Mouse (Mus musculus): ENCODE measurements at regions not wholly inside any gene's neighbourhood (a gene's known extent, or its start where the extent isn't known, plus 50 kb on each side); places are given as distances from the start of the nearest gene placed in this dataset.

DNA sequence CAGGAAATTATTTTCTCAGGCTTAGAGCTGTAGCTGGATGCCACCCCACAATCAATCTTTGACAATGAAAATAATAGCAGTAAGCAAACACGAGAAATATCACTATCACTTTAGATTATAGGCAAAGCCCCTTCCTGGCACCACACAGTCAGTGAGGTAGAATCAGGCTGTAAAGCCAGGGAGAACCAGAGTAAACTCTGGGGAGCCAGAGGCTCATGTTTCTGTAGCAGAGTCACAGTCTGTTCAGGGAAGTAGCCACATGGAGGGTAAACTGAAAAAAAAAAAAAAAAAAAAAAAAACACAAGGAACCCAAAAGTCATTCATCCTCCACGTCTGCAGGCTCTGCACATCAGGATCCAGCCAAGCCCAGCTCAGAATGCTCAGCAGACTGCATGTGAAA lies 73.6 kb upstream of the Kctd3 start:
- H3K4me1 ChIP-seq = peaks cover 7% of the 10 kb centered on the region; the same call in 1 of the 2 replicates
- H3K36me3 ChIP-seq = no peaks in the 10 kb centered on the region
- H3K4me3 ChIP-seq = no peak overlapping the region
- no peaks in the 10 kb centered on the region; the same call in 1 of the 2 replicates for H3K9me3 ChIP-seq
- no peak overlapping the region for H3K9ac ChIP-seq
- 37% methylated on average over 2 of the region's 2 CpGs for WGBS
- no peak for ATAC-seq (ENCODE audit: insufficient number of reproducible peaks, insufficient read depth, low FRiP score, low TSS enrichment, low read depth)
- H3K27ac ChIP-seq = no peak overlapping the region
- H3K27me3 ChIP-seq = no peaks in the 10 kb centered on the region
- H3K4me2 ChIP-seq = peak overlapping the region; percentile 34; the same call in 1 of the 2 replicates

- ATAC-seq (ENCODE audit: insufficient number of reproducible peaks, insufficient read depth, low FRiP score, low TSS enrichment, low read depth) = 0 out of 2 replicates have a peak, but pooled peaks have one; percentile 67
- H3K9me3 ChIP-seq = no peaks in the 10 kb centered on the region; the same call in 1 of the 2 replicates
- H3K27me3 ChIP-seq = no peaks in the 10 kb centered on the region
- peak overlapping the region; percentile 34 for H3K4me2 ChIP-seq
- 19% methylated on average over 9 of the region's 9 CpGs for WGBS
- H3K36me3 ChIP-seq = no peaks in the 10 kb centered on the region
- H3K4me1 ChIP-seq = peaks cover 7% of the 10 kb centered on the region; the same call in 1 of the 2 replicates
- H3K9ac ChIP-seq = no peak overlapping the region
- no peak overlapping the region for H3K27ac ChIP-seq
- no peak overlapping the region for H3K4me3 ChIP-seq
Measured at GRCm38 (mm10) chr1:189080797-189081196, 73.2 kb upstream of the Kctd3 start.

DNA sequence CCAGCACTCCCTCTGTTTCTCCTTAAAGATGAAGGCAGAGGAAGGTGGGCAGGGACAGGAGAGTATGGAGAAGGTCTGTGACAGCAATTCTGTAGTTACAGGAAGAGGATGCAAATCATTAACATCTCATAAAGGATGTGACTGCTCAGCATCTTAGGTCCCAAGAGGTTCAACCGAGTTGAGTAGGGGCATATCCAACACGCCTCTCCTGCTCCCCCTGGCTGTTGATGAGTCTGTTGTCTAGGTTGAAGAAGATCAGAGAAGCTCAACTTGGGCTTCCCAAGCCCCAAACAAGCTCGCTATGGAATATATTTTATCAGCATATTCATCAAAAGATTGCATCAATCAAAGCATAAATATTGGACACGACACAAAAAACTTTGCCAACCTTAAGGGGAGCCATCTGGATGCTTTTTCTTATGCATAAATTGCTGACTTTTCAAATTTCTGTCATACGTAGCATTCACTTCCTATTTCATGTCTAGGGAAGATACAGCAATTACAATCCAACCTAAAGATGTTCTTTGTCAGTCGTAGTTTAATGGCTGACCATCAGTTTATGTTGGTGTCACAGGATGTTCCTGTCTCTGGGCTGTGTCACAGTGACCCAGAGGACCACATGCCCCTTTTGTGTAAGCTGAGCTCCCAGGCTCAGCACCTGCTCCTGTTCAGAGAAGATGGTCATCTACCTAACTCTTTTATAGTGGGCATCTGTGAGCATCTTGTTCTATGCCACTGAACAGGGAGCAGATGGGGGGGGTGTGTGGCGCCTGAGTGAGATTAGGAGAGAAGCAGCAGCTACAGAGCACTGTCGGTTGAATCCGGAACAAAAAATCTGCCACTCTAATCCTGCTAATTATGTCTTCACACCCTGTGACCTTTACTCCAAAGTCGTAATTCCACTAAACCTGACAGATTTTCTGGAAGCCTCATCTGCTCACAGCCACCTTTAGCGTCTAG lies 72.1 kb upstream of the Kctd3 start:
- Histone ChIP-seq H3K9ac (no peak overlapping the region), H3K9me3 (no peaks in the 10 kb centered on the region; the same call in 1 of the 2 replicates), H3K4me3 (no peak overlapping the region), H3K4me1 (peaks cover 7% of the 10 kb centered on the region; the same call in 1 of the 2 replicates), H3K27ac (no peak overlapping the region), H3K36me3 (no peaks in the 10 kb centered on the region), H3K4me2 (no peak overlapping the region), H3K27me3 (no peaks in the 10 kb centered on the region)
- WGBS = 67% methylated on average over 11 of the region's 11 CpGs
- ATAC-seq (ENCODE audit: insufficient number of reproducible peaks, insufficient read depth, low FRiP score, low TSS enrichment, low read depth) = no peak

DNA sequence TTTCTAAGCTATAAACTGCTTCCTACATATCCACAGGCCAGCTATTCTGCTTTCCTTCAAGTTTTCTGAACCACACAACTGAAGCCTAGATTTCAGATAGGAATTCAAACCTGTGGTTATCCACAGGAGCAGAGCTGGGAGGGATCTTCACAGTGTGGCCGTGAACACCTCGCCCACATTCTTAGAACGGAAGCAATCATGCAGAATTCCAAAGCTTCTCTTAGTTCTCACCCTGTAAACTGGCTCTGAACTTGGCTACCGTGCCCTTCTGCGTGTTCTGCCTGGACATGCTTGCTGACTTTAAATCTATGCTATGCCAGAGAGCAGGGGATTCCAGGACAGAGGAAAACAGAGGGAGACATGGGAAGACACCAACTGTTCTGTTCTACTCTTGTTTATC lies 70.2 kb upstream of the Kctd3 start:
- no peak overlapping the region for H3K4me3 ChIP-seq
- no peak overlapping the region for H3K4me2 ChIP-seq
- H3K27me3 ChIP-seq = no peaks in the 10 kb centered on the region
- 75% methylated on average over 5 of the region's 5 CpGs for WGBS
- ATAC-seq (ENCODE audit: insufficient number of reproducible peaks, insufficient read depth, low FRiP score, low TSS enrichment, low read depth) = no peak
- H3K36me3 ChIP-seq = no peaks in the 10 kb centered on the region
- no peaks in the 10 kb centered on the region for H3K9me3 ChIP-seq
- no peak overlapping the region for H3K27ac ChIP-seq
- H3K9ac ChIP-seq = no peak overlapping the region
- H3K4me1 ChIP-seq = peaks cover 7% of the 10 kb centered on the region; the same call in 1 of the 2 replicates

DNA sequence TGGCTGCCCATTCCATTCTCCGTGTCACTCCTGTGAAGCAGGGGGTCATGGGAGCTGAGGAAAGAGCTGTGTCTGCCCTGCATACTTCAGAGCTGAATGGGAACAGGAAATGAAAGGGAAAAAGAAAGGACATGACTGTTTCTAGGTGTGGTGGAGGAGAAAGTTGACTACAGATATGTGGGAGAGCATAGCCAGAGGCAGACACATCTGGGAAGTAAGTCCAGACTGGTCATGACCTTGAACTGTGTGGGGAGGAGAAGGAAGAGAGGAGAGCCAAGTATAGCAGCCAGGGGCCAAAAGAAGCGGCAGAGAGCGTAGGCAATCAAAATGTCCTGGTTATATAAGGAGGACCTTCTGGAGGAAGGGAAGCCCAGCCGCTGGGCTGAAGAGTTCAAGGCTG lies 68.6 kb upstream of the Kctd3 start:
- Histone ChIP-seq H3K27me3 (no peaks in the 10 kb centered on the region), H3K4me1 (peaks cover 5% of the 10 kb centered on the region; the same call in 1 of the 2 replicates), H3K9me3 (no peaks in the 10 kb centered on the region), H3K9ac (no peak overlapping the region), H3K36me3 (no peaks in the 10 kb centered on the region), H3K4me3 (no peak overlapping the region), H3K4me2 (no peak overlapping the region), H3K27ac (no peak overlapping the region)
- WGBS = 77% methylated on average over 4 of the region's 4 CpGs
- ATAC-seq (ENCODE audit: insufficient number of reproducible peaks, insufficient read depth, low FRiP score, low TSS enrichment, low read depth) = no peak

DNA sequence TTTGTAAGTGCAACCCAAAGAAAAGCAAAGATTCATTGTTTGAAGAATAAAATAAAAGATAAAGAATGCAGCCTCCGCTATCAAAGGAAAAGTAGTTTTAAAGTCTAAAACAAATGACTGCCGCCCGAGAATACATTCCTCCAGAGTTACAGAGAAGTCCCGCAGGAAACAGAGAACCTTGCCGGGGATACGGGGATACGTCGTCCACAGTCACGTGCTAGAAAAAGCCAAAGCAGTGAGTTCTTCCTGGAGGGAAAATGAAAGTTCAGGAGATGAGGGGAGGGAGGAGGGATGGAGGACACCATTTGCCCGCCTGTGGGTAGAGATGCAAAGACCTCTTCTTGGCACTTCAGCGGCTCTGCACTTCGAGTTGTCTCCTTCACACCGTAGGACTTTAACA lies 68.0 kb upstream of the Kctd3 start:
- no peak overlapping the region for H3K27ac ChIP-seq
- H3K9ac ChIP-seq = no peak overlapping the region
- no peaks in the 10 kb centered on the region for H3K27me3 ChIP-seq
- H3K9me3 ChIP-seq = no peaks in the 10 kb centered on the region
- H3K4me3 ChIP-seq = no peak overlapping the region
- H3K4me1 ChIP-seq = 0 out of 2 replicates have a peak, but pooled peaks cover under 1% of the 10 kb centered on the region
- no peak overlapping the region for H3K4me2 ChIP-seq
- H3K36me3 ChIP-seq = no peaks in the 10 kb centered on the region
- 76% methylated on average over 13 of the region's 13 CpGs for WGBS
- ATAC-seq (ENCODE audit: insufficient number of reproducible peaks, insufficient read depth, low FRiP score, low TSS enrichment, low read depth) = no peak

GRCm38 (mm10) chr1:189072516-189072915 lies 64.9 kb upstream of the Kctd3 start:
- H3K4me1 ChIP-seq = 0 out of 2 replicates have a peak, but pooled peaks cover 2% of the 10 kb centered on the region
- no peaks in the 10 kb centered on the region for H3K27me3 ChIP-seq
- H3K4me2 ChIP-seq = no peak overlapping the region
- no peak overlapping the region for H3K27ac ChIP-seq
- H3K9ac ChIP-seq = no peak overlapping the region
- WGBS = 83% methylated on average over 2 of the region's 2 CpGs
- H3K9me3 ChIP-seq = no peaks in the 10 kb centered on the region
- H3K4me3 ChIP-seq = no peak overlapping the region
- ATAC-seq (ENCODE audit: insufficient number of reproducible peaks, insufficient read depth, low FRiP score, low TSS enrichment, low read depth) = no peak
- no peaks in the 10 kb centered on the region for H3K36me3 ChIP-seq

- Histone ChIP-seq H3K36me3 (no peaks in the 10 kb centered on the region), H3K4me3 (no peak overlapping the region), H3K27ac (no peak overlapping the region), H3K9ac (no peak overlapping the region), H3K4me2 (no peak overlapping the region), H3K27me3 (no peaks in the 10 kb centered on the region), H3K4me1 (0 out of 2 replicates have a peak, but pooled peaks cover 6% of the 10 kb centered on the region), H3K9me3 (no peaks in the 10 kb centered on the region)
- ATAC-seq (ENCODE audit: insufficient number of reproducible peaks, insufficient read depth, low FRiP score, low TSS enrichment, low read depth) = no peak
- 61% methylated on average over 3 of the region's 3 CpGs for WGBS
Measured at GRCm38 (mm10) chr1:189068204-189068603, 60.6 kb upstream of the Kctd3 start.

GRCm38 (mm10) chr1:189067204-189067960 lies 59.7 kb upstream of the Kctd3 start:
- 50% methylated on average over 16 of the region's 16 CpGs for WGBS
- no peaks in the 10 kb centered on the region for H3K36me3 ChIP-seq

DNA sequence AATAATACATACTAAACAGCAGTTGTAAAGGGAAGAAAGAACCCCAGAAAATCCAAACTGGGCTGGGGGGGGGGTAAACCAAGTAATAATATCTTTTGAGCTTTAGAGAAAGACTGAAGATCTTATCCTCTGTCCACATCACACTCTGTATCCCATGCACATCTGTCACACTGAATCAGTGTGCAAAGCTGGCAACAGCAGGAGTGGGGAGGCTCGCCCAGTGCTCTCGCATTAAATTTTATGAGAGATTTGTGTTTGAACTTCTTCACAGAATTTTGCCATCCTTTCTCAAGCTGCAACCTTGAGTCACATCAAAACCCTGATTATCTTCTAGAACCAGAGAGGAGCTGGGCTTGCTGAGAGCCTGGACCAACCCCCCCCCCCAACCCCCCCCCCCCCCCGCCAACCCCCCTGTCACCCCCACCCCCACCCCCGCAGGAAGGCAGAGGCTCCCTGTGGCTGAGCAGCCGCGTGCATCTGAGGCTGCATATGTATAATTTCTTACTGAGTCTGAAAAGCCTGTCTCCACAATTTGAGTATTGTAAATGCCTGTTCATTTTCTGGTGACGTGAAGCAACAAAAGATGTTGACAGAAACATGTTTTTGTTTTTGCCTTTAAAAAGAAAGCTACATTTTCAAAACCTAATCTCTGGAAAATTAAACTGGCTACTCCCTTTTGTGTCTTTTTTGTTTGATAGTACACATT lies 59.0 kb upstream of the Kctd3 start:
- Histone ChIP-seq H3K27ac (no peak overlapping the region), H3K4me2 (no peak overlapping the region), H3K9ac (no peak overlapping the region), H3K4me3 (no peak overlapping the region), H3K9me3 (no peaks in the 10 kb centered on the region), H3K4me1 (0 out of 2 replicates have a peak, but pooled peaks cover 6% of the 10 kb centered on the region), H3K36me3 (no peaks in the 10 kb centered on the region), H3K27me3 (no peaks in the 10 kb centered on the region)
- 38% methylated on average over 6 of the region's 7 CpGs for WGBS
- ATAC-seq (ENCODE audit: insufficient number of reproducible peaks, insufficient read depth, low FRiP score, low TSS enrichment, low read depth) = no peak

More at GRCm38 (mm10) chr1:189067204-189067960, 59.7 kb upstream of the Kctd3 start:
- no peaks in the 10 kb centered on the region for H3K27me3 ChIP-seq
- ATAC-seq (ENCODE audit: insufficient number of reproducible peaks, insufficient read depth, low FRiP score, low TSS enrichment, low read depth) = no peak
- H3K27ac ChIP-seq = no peak overlapping the region
- no peak overlapping the region for H3K4me3 ChIP-seq
- no peaks in the 10 kb centered on the region for H3K9me3 ChIP-seq
- H3K4me2 ChIP-seq = peak overlapping the region; percentile 0; the same call in 1 of the 2 replicates
- no peak overlapping the region for H3K9ac ChIP-seq
- H3K4me1 ChIP-seq = 0 out of 2 replicates have a peak, but pooled peaks cover 6% of the 10 kb centered on the region

Data from embryonic facial prominence, embryonic 13.5 days (tissue).